Mouse (Mus musculus): ENCODE data around the gene Ppp1r16b. TPM values are rescaled to one million over a fixed set of nuclear protein-coding genes. Genes with fewer than 3 reads are reported as not detected.

Ppp1r16b gene
- total RNA-seq, 2 experiments from 2014 or later, result 0.21 to 0.31 TPM

DNA sequence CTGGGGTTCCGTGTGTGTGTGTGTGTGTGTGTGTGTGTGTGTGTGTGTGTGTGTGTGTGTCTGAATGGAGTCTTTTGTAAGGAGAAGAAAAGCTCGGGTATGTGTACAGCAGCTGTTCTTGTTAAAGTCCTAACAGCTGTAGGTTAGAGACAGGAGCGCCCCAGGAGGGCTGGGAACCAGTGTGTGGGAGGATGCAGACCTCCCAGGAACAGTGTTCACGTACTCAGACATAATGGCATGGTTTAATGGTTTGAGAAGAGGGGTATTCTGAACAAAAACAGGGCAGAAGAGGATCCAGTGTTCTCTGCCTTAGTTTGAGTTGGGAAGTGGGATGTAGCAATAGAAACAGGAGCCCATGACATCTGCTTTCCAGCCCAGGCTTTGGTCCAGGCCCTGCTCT is 134.1 kb downstream of the Ppp1r16b start:
- no peak for ATAC-seq (replicated peaks; ENCODE audit: poor library complexity, severe bottlenecking)

DNA sequence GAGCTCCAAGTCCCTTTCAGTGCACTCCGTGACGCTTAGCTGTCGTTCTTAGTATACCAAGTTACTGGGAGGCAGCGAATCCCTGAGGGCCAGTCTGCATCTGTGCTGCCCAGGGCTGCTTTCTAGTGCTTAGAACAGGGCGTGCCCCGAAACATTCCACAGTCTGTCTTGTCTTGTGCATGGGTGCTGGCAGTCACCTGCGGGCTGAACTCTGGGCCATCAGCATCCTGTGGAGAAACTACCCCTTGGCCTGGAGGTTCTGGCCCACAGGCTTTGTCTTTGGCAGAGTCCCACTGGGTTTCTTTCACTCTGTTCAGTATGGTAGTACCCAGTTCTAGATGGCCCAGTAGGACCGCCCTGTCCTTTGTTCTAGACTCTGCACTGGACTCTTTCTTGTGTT is 135.6 kb downstream of the Ppp1r16b start:
- ATAC-seq (replicated peaks; ENCODE audit: poor library complexity, severe bottlenecking), result no peak

DNA sequence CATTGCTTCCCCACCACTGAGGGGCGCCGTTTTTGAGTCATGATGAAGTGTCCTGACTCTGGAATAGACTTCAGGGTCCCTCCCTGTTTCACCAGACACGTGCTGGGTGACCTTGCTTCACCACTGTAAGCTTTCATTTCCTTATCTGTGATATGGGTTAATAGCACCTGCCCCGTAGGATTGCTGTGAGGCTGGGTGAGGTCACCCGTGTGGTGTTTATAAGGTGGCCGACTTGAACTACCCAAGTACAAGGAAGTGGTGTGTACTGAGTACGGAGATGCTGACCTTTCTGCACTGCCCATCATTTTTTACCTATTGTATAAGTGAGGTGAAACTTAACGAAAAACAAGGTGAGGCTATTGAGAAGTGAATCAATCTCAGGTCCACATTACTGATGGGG is 138.4 kb downstream of the Ppp1r16b start:
- ATAC-seq (replicated peaks; ENCODE audit: poor library complexity, severe bottlenecking), result no peak

DNA sequence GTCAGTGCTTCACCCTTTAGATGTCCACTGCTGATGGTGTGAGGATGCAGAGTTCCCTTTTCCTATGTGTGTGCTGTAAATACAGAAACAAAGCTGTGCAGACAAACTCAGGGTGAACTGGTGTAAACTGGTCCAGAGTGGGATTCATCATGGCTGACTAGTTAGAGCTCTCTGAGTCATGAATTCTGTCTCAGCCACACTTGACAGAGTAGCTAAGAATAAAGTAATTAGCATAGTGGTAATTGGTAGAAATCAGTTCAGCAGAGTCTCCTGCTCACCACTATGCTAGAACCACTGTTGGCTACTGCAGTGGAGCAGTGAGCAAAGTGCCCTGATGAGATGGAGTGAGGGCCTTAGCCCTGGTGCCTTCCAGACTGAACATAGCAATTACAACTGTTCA is 150.5 kb downstream of the Ppp1r16b start:
- no peak for ATAC-seq (replicated peaks; ENCODE audit: poor library complexity, severe bottlenecking)

Other genes starting within 250 kb of the Ppp1r16b start
- not detected in 2 replicates for gene Adig, start 162.8 kb upstream of the Ppp1r16b start, total RNA-seq (2014; fragmentation: Nextera tagmentation)
- gene Adig, start 162.8 kb upstream of the Ppp1r16b start, total RNA-seq (2017), result not detected in 2 replicates
- gene Arhgap40, start 152.6 kb upstream of the Ppp1r16b start, total RNA-seq (2014; fragmentation: Nextera tagmentation), result not detected in 2 replicates
- gene Arhgap40, start 152.6 kb upstream of the Ppp1r16b start, total RNA-seq (2017), result 2.9 TPM in 1 of 2 replicates, not detected in the other
- gene Slc32a1, start 54.6 kb upstream of the Ppp1r16b start, total RNA-seq (2014; fragmentation: Nextera tagmentation), result not detected in 2 replicates
- gene Slc32a1, start 54.6 kb upstream of the Ppp1r16b start, total RNA-seq (2017), result not detected in 2 replicates
- gene Actr5, start 40.5 kb upstream of the Ppp1r16b start, total RNA-seq (2014; fragmentation: Nextera tagmentation), result 15.6 and 18.5 TPM in 2 replicates
- 15.8 and 21.6 TPM in 2 replicates for gene Actr5, start 40.5 kb upstream of the Ppp1r16b start, total RNA-seq (2017)
- 2.2 and 2.4 TPM in 2 replicates for gene Fam83d, start 102.7 kb downstream of the Ppp1r16b start, total RNA-seq (2014; fragmentation: Nextera tagmentation)
- 7.4 and 10.0 TPM in 2 replicates for gene Fam83d, start 102.7 kb downstream of the Ppp1r16b start, total RNA-seq (2017)
- 17.0 and 20.9 TPM in 2 replicates for gene Dhx35, start 129.4 kb downstream of the Ppp1r16b start, total RNA-seq (2014; fragmentation: Nextera tagmentation)
- 14.3 and 22.0 TPM in 2 replicates for gene Dhx35, start 129.4 kb downstream of the Ppp1r16b start, total RNA-seq (2017)